Mouse (Mus musculus): ENCODE measurements around the gene Lpcat1. TPM values are rescaled to one million over a fixed set of nuclear protein-coding genes. Genes with fewer than 3 reads are reported as not detected.
A peak's percentile ranks its signal among the peaks of the same experiment; 100 is the strongest.

Gene Lpcat1
- total and polyA plus RNA-seq, 2 experiments from 2014 or later, result 75.7 to 191 TPM

DNA sequence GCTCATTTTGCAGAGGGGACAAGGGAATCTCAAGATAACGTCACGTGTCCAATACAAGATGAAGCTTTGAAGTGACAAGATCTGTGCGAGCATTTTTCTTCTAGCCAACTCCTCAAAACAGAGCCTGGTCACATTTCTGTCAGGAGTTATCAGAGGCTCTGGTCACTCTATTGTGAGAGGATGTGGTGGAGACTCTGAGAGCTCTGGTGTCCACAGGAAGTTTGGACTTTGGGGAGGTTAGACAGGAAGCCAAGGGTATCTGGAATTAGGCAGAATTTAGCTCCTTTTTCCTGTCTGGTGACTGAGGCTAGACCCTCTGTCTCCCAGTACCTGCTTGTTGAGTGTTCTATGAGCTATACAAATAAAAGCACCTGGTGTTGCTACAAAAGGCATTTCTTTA is 586 bp upstream of the Lpcat1 start:
- no peaks in the 10 kb centered on the region for H3K36me3 ChIP-seq (ENCODE audit: insufficient read depth, low read length)
- DNase-seq (ENCODE audit: low spot score), result no peak
- no peak for ATAC-seq
- no peaks in the 10 kb centered on the region for H3K9me3 ChIP-seq (ENCODE audit: low read length)
- peak overlapping the region; percentile 99; the same call in 1 of the 2 replicates for H3K4me3 ChIP-seq (ENCODE audit: low read length)
- no peak overlapping the region; the same call in 1 of the 2 replicates for H3K9ac ChIP-seq (replicated peaks; ENCODE audit: low read length)
- H3K4me1 ChIP-seq (ENCODE audit: insufficient read depth, low read length), result peaks cover 25% of the 10 kb centered on the region; the same call in 1 of the 2 replicates
- TF ChIP-seq CTCF (IDR thresholded peaks at IDR 0.05; ENCODE audit: low read depth), result no peak
- H3K4me2 ChIP-seq (ENCODE audit: low read depth, low read length), result peak overlapping the region; percentile 88
- no peaks in the 10 kb centered on the region; the same call in 1 of the 2 replicates for H3K27me3 ChIP-seq (ENCODE audit: insufficient read depth, low read length)
- H3K27ac ChIP-seq, result peak overlapping the region; percentile 96; the same call in 1 of the 2 replicates
- 82% methylated on average over 3 of the region's 3 CpGs for WGBS

- WGBS, result under 1% methylated on average over 52 of the region's 53 CpGs
- TF ChIP-seq CTCF (IDR thresholded peaks at IDR 0.05; ENCODE audit: low read depth), result no peak
- H3K9ac ChIP-seq (replicated peaks; ENCODE audit: low read length), result peak overlapping the region; percentile 95
- H3K4me2 ChIP-seq (ENCODE audit: low read depth, low read length), result peak overlapping the region; percentile 88
- peak overlapping the region; percentile 96 for H3K27ac ChIP-seq
- H3K9me3 ChIP-seq (ENCODE audit: low read length), result no peaks in the 10 kb centered on the region
- no peaks in the 10 kb centered on the region for H3K36me3 ChIP-seq (ENCODE audit: insufficient read depth, low read length)
- peak; percentile 87 for ATAC-seq
- peak; percentile 36 for DNase-seq (ENCODE audit: low spot score)
- no peaks in the 10 kb centered on the region; the same call in 1 of the 2 replicates for H3K27me3 ChIP-seq (ENCODE audit: insufficient read depth, low read length)
- H3K4me3 ChIP-seq (ENCODE audit: low read length), result peak overlapping the region; percentile 99
- peaks cover 29% of the 10 kb centered on the region; the same call in 1 of the 2 replicates for H3K4me1 ChIP-seq (ENCODE audit: insufficient read depth, low read length)
Measured at GRCm38 (mm10) chr13:73467421-73468237, 632 bp downstream of the Lpcat1 start.

DNA sequence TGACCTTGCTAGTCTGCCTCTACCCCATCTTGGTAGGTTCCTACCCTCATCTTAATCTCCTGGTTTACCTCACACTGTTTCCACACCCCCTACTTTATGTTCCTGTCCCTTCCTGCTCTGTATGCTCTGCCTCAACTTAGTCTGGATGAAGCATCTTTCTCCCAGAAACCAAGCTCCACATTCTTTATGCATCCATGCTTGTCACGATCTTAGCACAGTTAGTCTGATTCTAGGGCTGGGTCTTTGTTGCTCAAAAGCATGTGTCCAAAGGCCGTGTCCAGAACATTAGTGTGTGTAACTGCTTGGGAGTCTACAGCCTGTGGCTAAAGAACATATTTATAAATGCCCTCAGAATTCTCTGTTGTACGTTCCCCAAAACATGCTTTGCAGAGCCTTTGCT is 1.8 kb downstream of the Lpcat1 start:
- Histone ChIP-seq H3K27ac (peak overlapping the region; percentile 6; the same call in 1 of the 2 replicates), H3K9ac (replicated peaks; ENCODE audit: low read length) (0 out of 2 replicates have a peak overlapping the region, but pooled peaks have one; percentile 95), H3K4me1 (ENCODE audit: insufficient read depth, low read length) (peaks cover 29% of the 10 kb centered on the region; the same call in 1 of the 2 replicates), H3K4me3 (ENCODE audit: low read length) (peak overlapping the region; percentile 99), H3K4me2 (ENCODE audit: low read depth, low read length) (peak overlapping the region; percentile 88), H3K27me3 (ENCODE audit: insufficient read depth, low read length) (no peaks in the 10 kb centered on the region; the same call in 1 of the 2 replicates), H3K9me3 (ENCODE audit: low read length) (no peaks in the 10 kb centered on the region), H3K36me3 (ENCODE audit: insufficient read depth, low read length) (no peaks in the 10 kb centered on the region)
- WGBS, result 47% methylated on average over 3 of the region's 3 CpGs
- no peak for TF ChIP-seq CTCF (IDR thresholded peaks at IDR 0.05; ENCODE audit: low read depth)
- ATAC-seq (no peak), DNase-seq (ENCODE audit: low spot score) (no peak)

DNA sequence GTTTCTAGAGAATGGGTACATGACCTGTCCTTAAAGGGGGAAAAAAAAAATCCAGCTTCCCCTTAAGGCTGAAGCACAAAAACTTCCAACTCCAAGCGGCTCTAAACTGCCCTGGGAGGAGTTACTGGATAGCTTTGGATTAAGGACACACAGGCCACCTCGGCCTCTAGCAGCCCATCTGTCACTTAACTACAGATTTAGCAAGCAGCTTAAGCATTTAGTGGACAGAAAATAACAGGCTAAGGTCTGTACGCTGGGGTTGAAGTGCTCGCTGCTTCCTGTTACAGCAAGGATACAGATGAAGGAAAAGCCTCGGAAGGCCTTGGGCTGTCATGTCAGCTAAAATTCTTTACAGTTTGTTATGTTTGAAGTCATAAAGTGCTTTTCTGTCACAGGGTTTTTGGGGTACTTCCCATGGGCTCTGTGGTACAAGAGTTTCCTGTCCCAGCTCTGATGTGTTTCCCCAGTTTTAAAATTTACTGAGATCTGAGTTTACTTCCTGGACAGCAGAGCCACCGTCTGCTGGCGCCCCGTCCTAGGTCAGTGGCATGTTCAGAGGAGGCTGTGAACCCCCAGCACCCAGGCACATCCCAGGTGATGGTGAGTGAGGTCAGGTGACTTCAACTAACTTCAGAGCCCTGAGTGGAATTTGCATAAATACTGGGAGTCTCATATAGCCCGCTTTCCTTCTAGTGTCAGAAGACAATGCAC is 2.4 kb downstream of the Lpcat1 start:
- TF ChIP-seq CTCF (IDR thresholded peaks at IDR 0.05; ENCODE audit: low read depth), result no peak
- H3K27me3 ChIP-seq (ENCODE audit: insufficient read depth, low read length), result no peaks in the 10 kb centered on the region; the same call in 1 of the 2 replicates
- 0 out of 2 replicates have a peak overlapping the region, but pooled peaks have one; percentile 4 for H3K9ac ChIP-seq (replicated peaks; ENCODE audit: low read length)
- H3K4me1 ChIP-seq (ENCODE audit: insufficient read depth, low read length), result peaks cover 29% of the 10 kb centered on the region; the same call in 1 of the 2 replicates
- no peak overlapping the region for H3K27ac ChIP-seq
- ATAC-seq, result no peak
- peak overlapping the region; percentile 99; the same call in 1 of the 2 replicates for H3K4me3 ChIP-seq (ENCODE audit: low read length)
- H3K36me3 ChIP-seq (ENCODE audit: insufficient read depth, low read length), result no peaks in the 10 kb centered on the region
- no peaks in the 10 kb centered on the region for H3K9me3 ChIP-seq (ENCODE audit: low read length)
- peak overlapping the region; percentile 88 for H3K4me2 ChIP-seq (ENCODE audit: low read depth, low read length)
- no peak for DNase-seq (ENCODE audit: low spot score)
- 63% methylated on average over 9 of the region's 9 CpGs for WGBS

DNA sequence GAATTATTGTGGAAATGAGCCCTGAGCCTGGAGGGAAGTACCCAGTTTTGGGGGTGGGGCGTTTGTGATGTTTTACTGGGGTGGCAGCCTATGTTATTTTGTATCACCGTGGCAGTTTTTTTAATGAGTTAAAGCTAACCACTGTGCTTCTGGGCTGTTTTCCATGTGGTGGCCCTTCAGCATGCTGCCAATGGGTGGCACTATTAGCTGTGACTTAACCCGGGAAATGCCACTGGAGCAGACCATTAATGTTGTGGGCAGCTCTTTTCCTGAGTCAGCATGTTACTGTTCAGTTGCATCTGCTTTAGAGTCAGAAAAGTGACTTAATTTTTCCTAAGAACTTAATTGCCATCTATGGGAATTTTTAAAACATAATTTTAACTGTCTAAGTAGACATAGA is 5.5 kb downstream of the Lpcat1 start:
- H3K27me3 ChIP-seq (ENCODE audit: insufficient read depth, low read length), result no peaks in the 10 kb centered on the region
- ATAC-seq, result no peak
- H3K9ac ChIP-seq (replicated peaks; ENCODE audit: low read length), result no peak overlapping the region
- no peak for DNase-seq (ENCODE audit: low spot score)
- 73% methylated on average over 3 of the region's 3 CpGs for WGBS
- H3K9me3 ChIP-seq (ENCODE audit: low read length), result no peaks in the 10 kb centered on the region
- peak; percentile 42 for TF ChIP-seq CTCF (IDR thresholded peaks at IDR 0.05; ENCODE audit: low read depth)
- H3K4me2 ChIP-seq (ENCODE audit: low read depth, low read length), result no peak overlapping the region
- no peak overlapping the region for H3K4me3 ChIP-seq (ENCODE audit: low read length)
- no peaks in the 10 kb centered on the region for H3K36me3 ChIP-seq (ENCODE audit: insufficient read depth, low read length)
- peaks cover 32% of the 10 kb centered on the region; the same call in 1 of the 2 replicates for H3K4me1 ChIP-seq (ENCODE audit: insufficient read depth, low read length)
- H3K27ac ChIP-seq, result no peak overlapping the region

DNA sequence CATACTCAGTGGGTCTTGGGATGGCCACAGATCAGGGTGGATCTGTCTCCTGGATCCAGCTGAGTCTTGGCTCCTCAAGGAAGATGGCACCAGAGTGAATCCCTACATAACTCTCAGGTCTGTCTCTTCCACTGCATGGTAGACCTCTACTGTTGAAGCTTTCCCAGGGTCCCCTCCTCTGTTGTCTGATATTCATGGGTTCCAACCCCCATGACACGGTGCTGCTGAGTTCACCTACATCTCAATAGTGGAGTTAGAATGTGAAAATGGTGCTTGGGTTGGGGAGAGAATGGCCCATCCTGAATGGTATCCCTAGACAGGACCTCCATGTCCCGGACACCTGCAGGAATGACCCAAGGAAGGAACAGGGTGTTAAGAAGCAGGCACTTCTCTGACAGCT is 6.7 kb downstream of the Lpcat1 start:
- Histone ChIP-seq H3K27ac (no peak overlapping the region), H3K4me2 (ENCODE audit: low read depth, low read length) (no peak overlapping the region), H3K36me3 (ENCODE audit: insufficient read depth, low read length) (no peaks in the 10 kb centered on the region), H3K9ac (replicated peaks; ENCODE audit: low read length) (no peak overlapping the region), H3K4me1 (ENCODE audit: insufficient read depth, low read length) (peaks cover 24% of the 10 kb centered on the region; the same call in 1 of the 2 replicates), H3K9me3 (ENCODE audit: low read length) (no peaks in the 10 kb centered on the region), H3K4me3 (ENCODE audit: low read length) (no peak overlapping the region), H3K27me3 (ENCODE audit: insufficient read depth, low read length) (no peaks in the 10 kb centered on the region)
- DNase-seq (ENCODE audit: low spot score) (no peak), ATAC-seq (no peak)
- TF ChIP-seq CTCF (IDR thresholded peaks at IDR 0.05; ENCODE audit: low read depth), result no peak
- 93% methylated on average over 2 of the region's 2 CpGs for WGBS

All from hindbrain, postnatal 0 days (tissue).